Mouse (Mus musculus) limb, embryonic 13.5 days (tissue): ENCODE data around the gene Phrf1. TPM values are rescaled to one million over a fixed set of nuclear protein-coding genes. Genes with fewer than 3 reads are reported as not detected.

Source experiments
- ATAC-seq: fragments of 200-750 bp; cut with Nextera tagmentation; 2 replicates; pipeline ENCODE4 v1.8.0; 2017; ENCODE audit warnings: low read depth, moderate number of reproducible peaks, moderate TSS enrichment; ENCODE audit not compliant: low FRiP score
- H3K27ac ChIP-seq: fragments of 300-500 bp; sonication (generic); 2 replicates; pipeline ENCODE4 v1.5.1; 2015; ENCODE audit warnings: inconsistent platforms, mild to moderate bottlenecking, moderate library complexity
- H3K27me3 ChIP-seq: fragments of 300-500 bp; sonication (generic); 2 replicates; pipeline ENCODE4 v1.6.1; 2015; ENCODE audit warnings: mild to moderate bottlenecking, inconsistent platforms
- H3K36me3 ChIP-seq: fragments of 300-500 bp; sonication (generic); 2 replicates; pipeline ENCODE4 v1.6.1; 2015; ENCODE audit warnings: inconsistent platforms, mild to moderate bottlenecking, moderate library complexity
- H3K4me1 ChIP-seq: fragments of 300-500 bp; sonication (generic); 2 replicates; pipeline ENCODE4 v1.6.1; 2015; ENCODE audit warnings: inconsistent platforms
- H3K4me2 ChIP-seq: fragments of 300-500 bp; sonication (generic); replicated peaks from 2 replicates; pipeline ENCODE4 v1.6.1; 2015; ENCODE audit warnings: inconsistent platforms, mild to moderate bottlenecking, moderate library complexity
- H3K4me3 ChIP-seq: fragments of 300-500 bp; sonication (generic); 2 replicates; pipeline ENCODE4 v1.5.1; 2015; ENCODE audit warnings: moderate library complexity, mild to moderate bottlenecking, inconsistent platforms
- H3K9ac ChIP-seq: fragments of 300-500 bp; sonication (generic); 2 replicates; pipeline ENCODE4 v1.6.1; 2015; ENCODE audit warnings: mild to moderate bottlenecking, inconsistent platforms
- H3K9me3 ChIP-seq: fragments of 300-500 bp; sonication (generic); 2 replicates; pipeline ENCODE4 v1.6.1; 2016; ENCODE audit warnings: inconsistent platforms
- WGBS: fragments of 180-500 bp; shearing (Covaris S2); methylation state at CpG from one replicate; pipeline ENCODE4 v1.1.7; 2015; 5-methylcytosine and 5-hydroxymethylcytosine counted together
- polyA plus RNA-seq: library from polyadenylated mRNA; unstranded; fragments of >200 nt; fragmentation: Nextera tagmentation; extraction: Ambion mirVana; gene quantifications from 2 replicates; pipeline ENCODE4 v1.2.1, GENCODE M21; 2015

Gene Phrf1
- polyA plus RNA-seq, 1 experiment from 2014 or later = 87.2 TPM

DNA sequence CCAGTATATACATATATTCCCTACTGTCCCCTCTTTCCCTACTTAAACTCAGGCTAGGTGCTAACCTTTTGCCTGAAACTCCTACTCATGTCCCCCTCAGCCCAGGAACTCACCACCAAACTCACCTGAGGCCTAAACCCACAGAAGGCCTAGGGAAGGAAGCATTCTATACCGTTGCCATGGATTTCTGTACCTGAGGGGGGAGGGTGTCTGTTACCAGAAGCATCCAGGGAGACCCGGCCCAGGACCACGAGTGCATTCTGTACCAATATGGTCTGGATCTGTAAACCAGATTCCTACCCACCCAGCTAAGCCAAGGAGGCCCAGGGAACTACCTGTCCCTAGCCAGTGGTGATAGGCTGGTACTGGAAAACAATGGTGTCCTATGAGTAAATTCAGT lies 14.3 kb upstream of the Phrf1 start:
- no peaks in the 10 kb centered on the region for H3K9me3 ChIP-seq
- no peak for ATAC-seq
- peak overlapping the region; percentile 35; the same call in 1 of the 2 replicates for H3K27ac ChIP-seq
- 0 out of 2 replicates have a peak overlapping the region, but pooled peaks have one; percentile 19 for H3K9ac ChIP-seq
- no peaks in the 10 kb centered on the region for H3K27me3 ChIP-seq
- H3K4me2 ChIP-seq = no peak overlapping the region; the same call in 1 of the 2 replicates
- H3K4me3 ChIP-seq = no peak overlapping the region
- peaks cover 19% of the 10 kb centered on the region for H3K4me1 ChIP-seq
- H3K36me3 ChIP-seq = peaks cover 16% of the 10 kb centered on the region
- WGBS = 70% methylated on average over 3 of the region's 3 CpGs

DNA sequence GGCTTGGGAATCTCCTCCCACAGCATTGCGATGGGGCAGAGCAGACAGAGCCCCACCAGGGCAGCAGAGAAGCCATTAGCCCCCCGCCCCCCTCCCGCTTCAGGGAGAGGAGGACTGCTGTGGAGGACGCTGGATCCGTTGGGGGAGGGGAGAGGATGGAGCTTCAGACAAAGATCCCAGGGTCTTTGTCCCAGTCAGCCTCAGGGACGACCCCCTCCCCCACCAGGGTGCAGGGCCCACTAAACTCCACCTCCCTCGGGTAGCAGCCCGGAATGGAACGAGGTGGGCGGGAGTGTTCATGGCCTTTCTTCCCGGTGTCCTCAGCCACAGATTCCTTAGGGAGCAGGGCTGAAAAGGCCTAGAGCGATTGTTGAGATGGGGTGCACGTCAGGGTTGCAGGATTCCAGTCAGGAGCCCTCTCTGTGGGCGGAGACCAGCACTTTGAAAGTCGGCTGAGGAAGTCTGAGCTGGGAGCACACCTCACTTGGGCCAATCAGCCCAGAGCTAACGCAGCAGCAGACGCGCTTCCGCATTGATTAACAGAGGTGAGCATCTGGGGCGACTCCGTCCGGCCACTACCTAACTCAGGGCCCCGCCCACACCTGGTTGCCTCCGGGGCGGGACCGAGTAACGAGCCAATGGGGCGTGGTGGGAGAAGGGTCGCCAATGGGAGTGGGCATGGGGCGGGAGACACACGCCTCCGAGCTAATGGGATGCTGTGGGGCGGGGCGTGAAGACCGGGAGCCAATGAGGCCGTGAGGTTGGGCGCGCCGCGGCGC lies 13.3 kb upstream of the Phrf1 start, which contains the start of gene Rassf7:
Gene Rassf7, plus strand, starts transcription at position 760 of the 779 bp plus-strand sequence.
- peak; percentile 96 for ATAC-seq

GRCm38 (mm10) chr7:141215880-141216733 lies 12.5 kb upstream of the Phrf1 start:
- peak; percentile 78 for ATAC-seq
- peak overlapping the region; percentile 69 for H3K4me3 ChIP-seq
- H3K4me2 ChIP-seq = peak overlapping the region; percentile 89
- H3K4me1 ChIP-seq = peaks cover 33% of the 10 kb centered on the region
- peak overlapping the region; percentile 73 for H3K9ac ChIP-seq
- peaks cover 22% of the 10 kb centered on the region for H3K36me3 ChIP-seq
- H3K27me3 ChIP-seq = no peaks in the 10 kb centered on the region
- H3K9me3 ChIP-seq = no peaks in the 10 kb centered on the region
- H3K27ac ChIP-seq = peak overlapping the region; percentile 74
- WGBS = under 1% methylated on average over 42 of the region's 42 CpGs

More for the DNA sequence above, 13.3 kb upstream of the Phrf1 start, which contains the start of gene Rassf7:
- peaks cover 25% of the 10 kb centered on the region for H3K4me1 ChIP-seq
- peak within 1 kb of the TSS; percentile 69 for H3K4me3 ChIP-seq
- H3K27ac ChIP-seq = peak within 1 kb of the TSS; percentile 87
- H3K9ac ChIP-seq = peak within 1 kb of the TSS; percentile 74
- H3K36me3 ChIP-seq = peaks cover 22% of the 10 kb centered on the region
- WGBS = under 1% methylated on average over 41 of the region's 41 CpGs
- H3K4me2 ChIP-seq = peak within 1 kb of the TSS; percentile 89
- no peaks in the 10 kb centered on the region for H3K27me3 ChIP-seq
- no peaks in the 10 kb centered on the region for H3K9me3 ChIP-seq

- H3K9ac ChIP-seq = peak overlapping the region; percentile 73
- 90% methylated on average over 11 of the region's 11 CpGs for WGBS
- H3K4me3 ChIP-seq = peak overlapping the region; percentile 69
Observed at GRCm38 (mm10) chr7:141216894-141217293, 11.7 kb upstream of the Phrf1 start.

GRCm38 (mm10) chr7:141217343-141218013 lies 11.1 kb upstream of the Phrf1 start:
- H3K4me3 ChIP-seq = no peak overlapping the region; the same call in 1 of the 2 replicates
- no peaks in the 10 kb centered on the region for H3K27me3 ChIP-seq
- H3K36me3 ChIP-seq = peaks cover 22% of the 10 kb centered on the region
- no peak for ATAC-seq
- no peaks in the 10 kb centered on the region for H3K9me3 ChIP-seq
- peak overlapping the region; percentile 89 for H3K4me2 ChIP-seq
- 88% methylated on average over 17 of the region's 17 CpGs for WGBS
- H3K4me1 ChIP-seq = peaks cover 41% of the 10 kb centered on the region
- H3K9ac ChIP-seq = peak overlapping the region; percentile 73
- no peak overlapping the region for H3K27ac ChIP-seq

More at GRCm38 (mm10) chr7:141216894-141217293, 11.7 kb upstream of the Phrf1 start:
- no peak for ATAC-seq
- peak overlapping the region; percentile 89 for H3K4me2 ChIP-seq
- H3K27ac ChIP-seq = 0 out of 2 replicates have a peak overlapping the region, but pooled peaks have one; percentile 74
- H3K4me1 ChIP-seq = peaks cover 36% of the 10 kb centered on the region
- no peaks in the 10 kb centered on the region for H3K9me3 ChIP-seq
- H3K36me3 ChIP-seq = peaks cover 22% of the 10 kb centered on the region
- no peaks in the 10 kb centered on the region for H3K27me3 ChIP-seq

GRCm38 (mm10) chr7:141218141-141218540 lies 10.4 kb upstream of the Phrf1 start:
- 80% methylated on average over 3 of the region's 3 CpGs for WGBS
- Histone ChIP-seq H3K4me2 (no peak overlapping the region), H3K4me1 (peaks cover 46% of the 10 kb centered on the region), H3K27me3 (no peaks in the 10 kb centered on the region), H3K27ac (no peak overlapping the region), H3K4me3 (no peak overlapping the region), H3K36me3 (peaks cover 22% of the 10 kb centered on the region), H3K9me3 (no peaks in the 10 kb centered on the region), H3K9ac (peak overlapping the region; percentile 45)
- ATAC-seq = no peak

DNA sequence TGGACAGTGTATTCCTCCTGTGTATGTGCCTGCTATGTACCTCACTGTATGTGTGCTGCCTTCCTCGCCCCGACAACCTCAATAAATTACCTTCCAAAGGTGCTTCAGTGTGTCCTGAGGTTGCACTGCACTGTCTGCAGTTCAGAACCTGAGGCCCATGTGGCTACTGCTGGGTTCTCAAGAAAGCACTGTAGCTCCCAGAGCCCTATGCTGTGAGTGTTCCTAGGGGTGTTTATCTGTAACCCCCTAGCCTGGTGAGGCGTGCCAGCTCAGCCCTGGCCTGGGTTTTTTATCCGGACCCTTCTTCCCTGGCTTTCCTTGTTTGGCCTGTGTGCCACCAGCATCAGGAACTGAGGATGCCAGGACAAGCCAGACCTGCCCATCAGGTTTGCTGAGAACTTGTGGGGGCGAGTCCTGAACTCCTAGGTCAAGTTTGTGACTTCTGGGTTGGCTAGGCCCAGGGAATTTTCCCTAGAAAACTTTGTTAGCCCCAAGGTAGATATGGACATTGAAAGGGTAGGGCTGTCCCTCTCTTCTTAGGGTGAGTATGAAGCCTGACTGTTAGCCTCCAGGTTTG lies 9.9 kb upstream of the Phrf1 start:
- Histone ChIP-seq H3K9me3 (no peaks in the 10 kb centered on the region), H3K27ac (no peak overlapping the region), H3K4me3 (no peak overlapping the region), H3K27me3 (no peaks in the 10 kb centered on the region), H3K36me3 (peaks cover 22% of the 10 kb centered on the region), H3K4me1 (peaks cover 46% of the 10 kb centered on the region), H3K4me2 (no peak overlapping the region), H3K9ac (no peak overlapping the region)
- 80% methylated on average over 5 of the region's 5 CpGs for WGBS
- no peak for ATAC-seq

DNA sequence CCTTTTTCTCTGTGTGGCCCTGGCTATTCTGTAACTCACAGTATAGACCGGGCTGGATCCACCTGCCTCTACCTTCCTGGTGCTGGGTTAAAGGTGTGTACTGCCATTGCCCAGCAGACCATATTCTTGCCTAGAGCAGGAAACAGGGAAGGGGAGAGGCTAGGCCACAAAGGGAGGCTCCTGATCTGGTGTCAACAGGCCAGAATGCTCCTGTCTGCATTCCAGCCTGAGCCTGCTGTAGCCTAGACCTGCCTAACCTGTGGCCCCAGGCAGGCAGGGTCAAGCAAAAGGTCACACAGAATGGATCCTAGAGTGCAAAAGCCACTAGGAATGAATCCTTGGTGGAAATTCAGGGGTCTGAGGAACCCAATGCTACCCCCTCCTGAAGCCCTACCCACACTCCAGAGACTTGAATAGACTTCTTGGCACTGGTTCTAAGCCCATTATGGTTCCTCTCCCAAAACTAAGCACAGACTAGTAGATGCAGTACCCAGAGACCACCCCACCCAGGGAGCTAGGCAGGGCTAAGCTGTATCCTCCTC lies 9.0 kb upstream of the Phrf1 start:
- 89% methylated on average over 1 of the region's 1 CpGs for WGBS
- ATAC-seq = no peak
- no peaks in the 10 kb centered on the region for H3K9me3 ChIP-seq
- peak overlapping the region; percentile 92; the same call in 1 of the 2 replicates for H3K4me2 ChIP-seq
- H3K27ac ChIP-seq = no peak overlapping the region
- H3K36me3 ChIP-seq = peaks cover 22% of the 10 kb centered on the region
- H3K4me3 ChIP-seq = no peak overlapping the region
- H3K4me1 ChIP-seq = peaks cover 45% of the 10 kb centered on the region
- no peaks in the 10 kb centered on the region for H3K27me3 ChIP-seq
- H3K9ac ChIP-seq = no peak overlapping the region; the same call in 1 of the 2 replicates

GRCm38 (mm10) chr7:141220377-141220776 lies 8.2 kb upstream of the Phrf1 start:
- Histone ChIP-seq H3K27ac (peak overlapping the region; percentile 90; the same call in 1 of the 2 replicates), H3K9ac (peak overlapping the region; percentile 78)

GRCm38 (mm10) chr7:141221249-141222125 lies 7.1 kb upstream of the Phrf1 start:
- Histone ChIP-seq H3K36me3 (peaks cover 22% of the 10 kb centered on the region), H3K4me3 (peak overlapping the region; percentile 64), H3K27me3 (no peaks in the 10 kb centered on the region), H3K9ac (peak overlapping the region; percentile 78), H3K9me3 (no peaks in the 10 kb centered on the region), H3K27ac (peak overlapping the region; percentile 90), H3K4me2 (peak overlapping the region; percentile 92), H3K4me1 (peaks cover 35% of the 10 kb centered on the region)
- WGBS = 3% methylated on average over 44 of the region's 44 CpGs
- ATAC-seq = peak; percentile 97

More at GRCm38 (mm10) chr7:141220377-141220776, 8.2 kb upstream of the Phrf1 start:
- WGBS = 67% methylated on average over 1 of the region's 1 CpGs
- ATAC-seq = no peak
- no peaks in the 10 kb centered on the region for H3K27me3 ChIP-seq
- H3K4me3 ChIP-seq = peak overlapping the region; percentile 64
- H3K9me3 ChIP-seq = no peaks in the 10 kb centered on the region
- peaks cover 40% of the 10 kb centered on the region for H3K4me1 ChIP-seq
- peaks cover 22% of the 10 kb centered on the region for H3K36me3 ChIP-seq
- H3K4me2 ChIP-seq = peak overlapping the region; percentile 92
